Mouse (Mus musculus) liver, postnatal 0 days (tissue): Measurements from ENCODE around the gene Tm4sf5. TPM values are rescaled to one million over a fixed set of nuclear protein-coding genes. Genes with fewer than 3 reads are reported as not detected.
A peak's percentile ranks its signal among the peaks of the same experiment; 100 is the strongest.

ENCODE experiments used
- ATAC-seq: fragments of 200-750 bp; cut with Nextera tagmentation; 2 replicates; pipeline ENCODE4 v1.8.0; 2017; ENCODE audit warnings: mild to moderate bottlenecking, moderate library complexity
- DNase-seq: peaks from one replicate; pipeline ENCODE4 v3.0.0-alpha.2; 2016
- H3K27ac ChIP-seq: fragments of 300-500 bp; sonication (generic); 2 replicates; pipeline ENCODE4 v1.5.1; 2014; ENCODE audit warnings: antibody characterized with exemption, moderate library complexity, mild to moderate bottlenecking, low read depth
- H3K27me3 ChIP-seq: fragments of 300-500 bp; sonication (generic); 2 replicates; pipeline ENCODE4 v1.6.1; 2014; ENCODE audit warnings: low read length, control low read depth, mixed read lengths; ENCODE audit not compliant: insufficient read depth
- H3K36me3 ChIP-seq: fragments of 300-500 bp; sonication (generic); replicated peaks from 2 replicates; pipeline ENCODE4 v1.6.1; 2014; ENCODE audit warnings: mild to moderate bottlenecking, control low read depth, low read length, moderate library complexity, mixed read lengths; ENCODE audit not compliant: insufficient read depth
- H3K4me1 ChIP-seq: fragments of 300-500 bp; sonication (generic); 2 replicates; pipeline ENCODE4 v1.6.1; 2014; ENCODE audit warnings: antibody characterized with exemption, mild to moderate bottlenecking, control low read depth; ENCODE audit not compliant: insufficient read depth
- H3K4me2 ChIP-seq: fragments of 300-500 bp; sonication (generic); 2 replicates; pipeline ENCODE4 v1.6.1; 2014; ENCODE audit warnings: low read depth, mild to moderate bottlenecking, low read length, moderate library complexity, mixed read lengths
- H3K4me3 ChIP-seq: fragments of 300-500 bp; sonication (generic); 2 replicates; pipeline ENCODE4 v1.5.1; 2014; ENCODE audit warnings: low read depth, low read length
- H3K9ac ChIP-seq: fragments of 300-500 bp; sonication (generic); replicated peaks from 2 replicates; pipeline ENCODE4 v1.6.1; 2014; ENCODE audit warnings: mild to moderate bottlenecking, moderate library complexity
- H3K9me3 ChIP-seq: fragments of 300-500 bp; sonication (generic); 2 replicates; pipeline ENCODE4 v1.6.1; 2016; ENCODE audit warnings: mild to moderate bottlenecking, control low read depth, low read length, mixed read lengths
- CTCF ChIP-seq: sonication (generic); IDR thresholded peaks from 2 replicates; pipeline ENCODE4 v1.5.1; 2016; ENCODE audit warnings: antibody characterized with exemption, low read depth
- EP300 ChIP-seq: IDR thresholded peaks from 2 replicates; pipeline ENCODE4 v1.6.1; 2016; ENCODE audit warnings: antibody characterized with exemption, low read depth, mild to moderate bottlenecking
- WGBS: fragments of 180-500 bp; shearing (Covaris S2); extraction: QIAGEN DNeasy Blood & Tissue Kit; methylation state at CpG from one replicate; pipeline ENCODE4 v1.1.7; 2014; ENCODE audit not compliant: insufficient replicate concordance; 5-methylcytosine and 5-hydroxymethylcytosine counted together
- polyA plus RNA-seq: library from polyadenylated mRNA; unstranded; fragments of >200 nt; fragmentation: Nextera tagmentation; extraction: Ambion mirVana; gene quantifications from 2 replicates; pipeline ENCODE4 v1.2.1, GENCODE M21; 2015

Gene Tm4sf5
- polyA plus RNA-seq, 1 experiment from 2014 or later, result 1.7 TPM

GRCm38 (mm10) chr11:70506385-70506784, 1.3 kb downstream of the Tm4sf5 start:
- Histone ChIP-seq H3K36me3 (no peaks in the 10 kb centered on the region), H3K4me3 (no peak overlapping the region), H3K4me2 (no peak overlapping the region; the same call in 1 of the 2 replicates), H3K9ac (no peak overlapping the region), H3K27me3 (no peaks in the 10 kb centered on the region), H3K27ac (no peak overlapping the region), H3K4me1 (0 out of 2 replicates have a peak, but pooled peaks cover 9% of the 10 kb centered on the region), H3K9me3 (no peaks in the 10 kb centered on the region)
- DNase-seq (peak; percentile 80), ATAC-seq (0 out of 2 replicates have a peak, but pooled peaks have one; percentile 28)
- WGBS, result 16% methylated on average over 4 of the region's 4 CpGs
- TF ChIP-seq EP300, result no peak
- TF ChIP-seq CTCF, result peak; percentile 82

- H3K36me3 ChIP-seq, result no peaks in the 10 kb centered on the region
- no peak overlapping the region for H3K27ac ChIP-seq
- H3K4me2 ChIP-seq, result no peak overlapping the region
- TF ChIP-seq CTCF, result no peak
- TF ChIP-seq EP300, result no peak
- no peaks in the 10 kb centered on the region for H3K9me3 ChIP-seq
- H3K4me3 ChIP-seq, result no peak overlapping the region
- ATAC-seq, result no peak
- H3K27me3 ChIP-seq, result no peaks in the 10 kb centered on the region
- WGBS, result 66% methylated on average over 7 of the region's 7 CpGs
- H3K4me1 ChIP-seq, result 0 out of 2 replicates have a peak, but pooled peaks cover 5% of the 10 kb centered on the region
- no peak overlapping the region for H3K9ac ChIP-seq
- no peak for DNase-seq
Measured at GRCm38 (mm10) chr11:70506962-70507515, 2.0 kb downstream of the Tm4sf5 start.

- Histone ChIP-seq H3K4me3 (no peak overlapping the region), H3K4me2 (no peak overlapping the region), H3K36me3 (no peaks in the 10 kb centered on the region), H3K4me1 (no peaks in the 10 kb centered on the region), H3K27ac (no peak overlapping the region), H3K27me3 (no peaks in the 10 kb centered on the region), H3K9ac (no peak overlapping the region), H3K9me3 (no peaks in the 10 kb centered on the region)
- ATAC-seq, result no peak
- peak; percentile 45 for DNase-seq
- 8% methylated on average over 19 of the region's 19 CpGs for WGBS
- TF ChIP-seq EP300, result no peak
- peak; percentile 70 for TF ChIP-seq CTCF
Measured at GRCm38 (mm10) chr11:70509753-70510564, 4.9 kb downstream of the Tm4sf5 start.

GRCm38 (mm10) chr11:70511242-70511641, 6.2 kb downstream of the Tm4sf5 start:
- Histone ChIP-seq H3K9ac (no peak overlapping the region), H3K36me3 (no peaks in the 10 kb centered on the region), H3K27ac (no peak overlapping the region), H3K4me3 (no peak overlapping the region), H3K27me3 (no peaks in the 10 kb centered on the region), H3K4me2 (no peak overlapping the region), H3K9me3 (no peaks in the 10 kb centered on the region), H3K4me1 (no peaks in the 10 kb centered on the region)
- WGBS, result 52% methylated on average over 2 of the region's 2 CpGs
- no peak for TF ChIP-seq EP300
- no peak for TF ChIP-seq CTCF
- no peak for DNase-seq
- no peak for ATAC-seq

- Histone ChIP-seq H3K27me3 (no peaks in the 10 kb centered on the region), H3K4me1 (no peaks in the 10 kb centered on the region), H3K4me2 (no peak overlapping the region), H3K9ac (no peak overlapping the region), H3K9me3 (no peaks in the 10 kb centered on the region), H3K27ac (no peak overlapping the region), H3K36me3 (no peaks in the 10 kb centered on the region), H3K4me3 (no peak overlapping the region)
- ATAC-seq (no peak), DNase-seq (no peak)
- WGBS, result 74% methylated on average over 7 of the region's 7 CpGs
- no peak for TF ChIP-seq EP300
- no peak for TF ChIP-seq CTCF
Measured at GRCm38 (mm10) chr11:70511825-70512224, 6.8 kb downstream of the Tm4sf5 start.

GRCm38 (mm10) chr11:70512709-70513342, 7.8 kb downstream of the Tm4sf5 start:
- no peak for TF ChIP-seq CTCF
- TF ChIP-seq EP300, result no peak
- Histone ChIP-seq H3K9ac (no peak overlapping the region), H3K4me3 (no peak overlapping the region), H3K27me3 (no peaks in the 10 kb centered on the region), H3K9me3 (no peaks in the 10 kb centered on the region), H3K27ac (no peak overlapping the region), H3K4me1 (no peaks in the 10 kb centered on the region), H3K36me3 (no peaks in the 10 kb centered on the region), H3K4me2 (no peak overlapping the region)
- no peak for ATAC-seq
- no peak for DNase-seq
- 60% methylated on average over 7 of the region's 7 CpGs for WGBS
